Mouse (Mus musculus) heart, embryonic 16.5 days (tissue): Measurements from ENCODE around the gene Gpr153. TPM values are rescaled to one million over a fixed set of nuclear protein-coding genes. Genes with fewer than 3 reads are reported as not detected.

Experiments used
- ATAC-seq: fragments of 200-750 bp; cut with Nextera tagmentation; replicated peaks from 2 replicates; pipeline ENCODE4 v1.8.0; 2017; ENCODE audit warnings: moderate number of reproducible peaks; ENCODE audit not compliant: insufficient read depth, low FRiP score; ENCODE audit errors: extremely low read depth
- H3K27ac ChIP-seq: fragments of 300-500 bp; sonication (generic); 2 replicates; pipeline ENCODE4 v1.5.1; 2014; ENCODE audit warnings: mild to moderate bottlenecking, low read length, control low read depth, moderate library complexity
- H3K27me3 ChIP-seq: fragments of 300-500 bp; sonication (generic); 2 replicates; pipeline ENCODE4 v1.6.1; 2014; ENCODE audit warnings: low read length, mixed read lengths; ENCODE audit not compliant: control insufficient read depth, insufficient read depth
- H3K36me3 ChIP-seq: fragments of 300-500 bp; sonication (generic); 2 replicates; pipeline ENCODE4 v1.6.1; 2014; ENCODE audit not compliant: control insufficient read depth, insufficient read depth
- H3K4me1 ChIP-seq: fragments of 300-500 bp; sonication (generic); 2 replicates; pipeline ENCODE4 v1.6.1; 2014; ENCODE audit warnings: low read length, mixed read lengths; ENCODE audit not compliant: control insufficient read depth, insufficient read depth
- H3K4me2 ChIP-seq: fragments of 300-500 bp; sonication (generic); 2 replicates; pipeline ENCODE4 v1.6.1; 2014; ENCODE audit warnings: low read depth, mild to moderate bottlenecking, control low read depth, low read length
- H3K4me3 ChIP-seq: fragments of 300-500 bp; sonication (generic); 2 replicates; pipeline ENCODE4 v1.5.1; 2014; ENCODE audit warnings: mild to moderate bottlenecking, control low read depth, low read length
- H3K9ac ChIP-seq: fragments of 300-500 bp; sonication (generic); 2 replicates; pipeline ENCODE4 v1.6.1; 2014; ENCODE audit warnings: low read length, control low read depth
- H3K9me3 ChIP-seq: fragments of 300-500 bp; sonication (generic); replicated peaks from 2 replicates; pipeline ENCODE4 v1.6.1; 2016; ENCODE audit warnings: low read length; ENCODE audit not compliant: control insufficient read depth
- WGBS: fragments of 180-500 bp; shearing (Covaris S2); extraction: QIAGEN DNeasy Blood & Tissue Kit; methylation state at CpG from one replicate; pipeline ENCODE4 v1.1.7; 2014; 5-methylcytosine and 5-hydroxymethylcytosine counted together
- polyA plus RNA-seq: library from polyadenylated mRNA; unstranded; fragments of >200 nt; fragmentation: Nextera tagmentation; extraction: Ambion mirVana; gene quantifications from 2 replicates; pipeline ENCODE4 v1.2.1, GENCODE M21; 2015

Gene Gpr153
- polyA plus RNA-seq, 1 experiment from 2014 or later = 8.4 TPM

DNA sequence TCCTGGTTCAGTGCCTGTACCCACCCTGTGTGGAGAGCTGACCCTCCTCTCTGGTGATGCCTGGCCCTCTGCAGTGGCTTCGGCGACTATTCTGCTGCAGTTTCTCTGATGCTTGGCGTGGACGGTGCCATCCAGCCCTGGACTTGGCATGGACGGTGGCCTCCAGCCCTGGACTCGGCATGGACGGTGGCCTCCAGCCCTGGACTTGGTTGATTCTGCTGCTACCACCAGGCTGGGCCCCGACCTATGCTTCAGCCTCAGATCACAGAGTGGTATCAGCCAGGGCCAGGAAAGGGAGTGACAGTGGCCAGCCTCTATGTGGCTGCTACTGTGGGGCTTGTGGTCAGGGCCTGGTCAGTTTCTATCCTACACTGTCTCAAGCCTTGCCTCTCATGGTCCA is 30.1 kb upstream of the Gpr153 start:
- no peak overlapping the region for H3K4me2 ChIP-seq
- ATAC-seq = no peak
- no peak overlapping the region for H3K4me3 ChIP-seq
- peak overlapping the region; percentile 94 for H3K27ac ChIP-seq
- H3K9me3 ChIP-seq = no peaks in the 10 kb centered on the region
- WGBS = 85% methylated on average over 8 of the region's 8 CpGs
- H3K36me3 ChIP-seq = 0 out of 2 replicates have a peak, but pooled peaks cover 3% of the 10 kb centered on the region
- no peaks in the 10 kb centered on the region for H3K27me3 ChIP-seq
- peak overlapping the region; percentile 45; the same call in 1 of the 2 replicates for H3K9ac ChIP-seq
- peaks cover 52% of the 10 kb centered on the region for H3K4me1 ChIP-seq

DNA sequence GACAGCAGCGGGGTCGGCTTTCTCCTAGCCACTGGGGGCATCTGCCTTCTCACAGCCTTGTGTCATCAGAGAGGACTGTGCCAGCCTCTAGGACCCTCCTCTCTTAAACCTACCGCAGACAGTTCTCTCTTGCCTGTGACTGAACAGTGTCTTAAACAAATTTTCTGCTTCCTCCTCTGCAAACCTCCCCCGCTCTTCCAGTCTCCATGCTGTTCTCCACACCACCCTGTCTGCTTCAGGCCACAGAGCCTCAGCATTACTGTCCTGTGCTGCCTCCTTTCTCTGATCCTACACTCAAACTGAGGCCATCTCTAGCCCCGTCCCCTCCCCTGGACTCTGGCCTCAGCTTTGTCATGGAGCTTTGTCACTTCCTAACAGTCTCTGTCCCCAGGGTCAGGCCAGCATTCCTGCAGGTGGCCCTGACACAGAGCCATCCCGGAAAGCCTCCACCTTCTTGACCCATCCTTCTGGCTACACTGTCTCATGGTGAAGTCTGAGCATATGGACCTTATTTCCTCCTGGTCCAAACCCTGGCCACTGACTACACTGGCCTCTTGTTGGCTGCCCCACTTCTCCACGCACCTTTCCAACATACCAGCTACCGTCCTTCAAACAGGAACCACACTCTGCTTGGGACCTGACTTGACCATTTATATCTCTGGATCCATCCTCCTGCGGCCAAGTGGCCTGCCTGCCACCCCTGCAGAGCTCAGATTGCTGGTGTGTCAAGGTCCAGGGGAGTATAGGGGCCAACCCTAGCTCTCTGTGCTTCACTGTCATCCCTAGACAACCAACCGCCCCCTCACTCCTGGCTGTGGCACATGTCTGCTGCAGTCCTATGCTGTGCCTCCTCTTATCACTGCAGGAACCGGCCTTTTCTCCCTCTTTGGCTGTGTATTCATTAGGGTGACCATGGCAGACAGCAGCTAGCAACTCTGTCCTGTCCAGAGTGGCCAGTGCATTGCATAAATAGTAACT is 29.2 kb upstream of the Gpr153 start:
- WGBS = 63% methylated on average over 11 of the region's 11 CpGs
- peaks cover 51% of the 10 kb centered on the region for H3K4me1 ChIP-seq
- ATAC-seq = no peak
- H3K9ac ChIP-seq = peak overlapping the region; percentile 45
- H3K27me3 ChIP-seq = no peaks in the 10 kb centered on the region
- 0 out of 2 replicates have a peak, but pooled peaks cover 3% of the 10 kb centered on the region for H3K36me3 ChIP-seq
- peak overlapping the region; percentile 94 for H3K27ac ChIP-seq
- H3K4me3 ChIP-seq = no peak overlapping the region
- no peak overlapping the region for H3K4me2 ChIP-seq
- no peaks in the 10 kb centered on the region for H3K9me3 ChIP-seq

DNA sequence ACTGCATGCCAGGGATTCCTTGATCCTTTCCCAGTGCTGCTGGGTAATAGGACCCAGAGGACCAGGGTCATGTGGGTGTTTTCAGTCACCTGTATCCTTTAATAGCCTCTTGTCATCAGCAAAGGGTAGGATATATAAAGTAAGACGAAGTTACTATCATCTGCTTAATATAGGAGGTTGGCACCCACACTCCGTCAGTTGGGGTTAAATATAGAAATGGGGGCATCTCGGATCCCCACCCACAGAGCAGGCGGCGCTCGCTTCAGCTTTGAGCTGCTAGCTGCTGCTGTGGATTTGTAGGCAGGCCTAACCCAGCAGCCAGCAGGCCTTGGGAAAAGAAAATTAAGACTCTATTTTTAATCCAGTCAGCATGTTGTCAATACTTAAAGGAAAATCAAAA is 28.0 kb upstream of the Gpr153 start:
- no peaks in the 10 kb centered on the region for H3K9me3 ChIP-seq
- 0 out of 2 replicates have a peak, but pooled peaks cover 3% of the 10 kb centered on the region for H3K36me3 ChIP-seq
- H3K9ac ChIP-seq = peak overlapping the region; percentile 2
- no peaks in the 10 kb centered on the region for H3K27me3 ChIP-seq
- peaks cover 41% of the 10 kb centered on the region for H3K4me1 ChIP-seq
- no peak overlapping the region for H3K4me3 ChIP-seq
- peak; percentile 86 for ATAC-seq
- WGBS = 47% methylated on average over 6 of the region's 6 CpGs
- no peak overlapping the region for H3K4me2 ChIP-seq
- H3K27ac ChIP-seq = peak overlapping the region; percentile 94

DNA sequence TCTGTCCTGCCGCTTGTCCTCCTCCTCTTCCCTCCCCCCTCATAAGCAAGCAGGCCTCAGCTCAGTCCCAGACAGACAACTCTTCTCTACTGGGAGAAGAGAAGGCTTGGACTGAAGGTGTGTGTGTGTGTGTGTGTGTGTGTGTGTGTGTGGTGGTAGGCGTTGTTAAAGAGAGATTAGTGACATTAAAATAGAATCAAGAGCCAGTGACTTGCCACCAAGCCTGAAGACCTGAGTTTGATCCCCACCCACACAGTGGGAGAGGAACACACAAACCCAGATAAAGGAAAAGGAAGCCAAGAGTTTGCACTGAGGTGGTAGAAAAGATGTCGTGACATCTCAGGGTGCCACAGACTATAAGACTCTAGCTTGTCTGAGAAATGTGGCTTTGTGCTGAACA is 26.8 kb upstream of the Gpr153 start:
- no peak overlapping the region for H3K4me2 ChIP-seq
- peaks cover 41% of the 10 kb centered on the region for H3K4me1 ChIP-seq
- ATAC-seq = no peak
- no peaks in the 10 kb centered on the region for H3K9me3 ChIP-seq
- no peaks in the 10 kb centered on the region for H3K36me3 ChIP-seq
- H3K9ac ChIP-seq = peak overlapping the region; percentile 56
- no peaks in the 10 kb centered on the region for H3K27me3 ChIP-seq
- 38% methylated on average over 3 of the region's 3 CpGs for WGBS
- H3K27ac ChIP-seq = peak overlapping the region; percentile 94
- no peak overlapping the region for H3K4me3 ChIP-seq

DNA sequence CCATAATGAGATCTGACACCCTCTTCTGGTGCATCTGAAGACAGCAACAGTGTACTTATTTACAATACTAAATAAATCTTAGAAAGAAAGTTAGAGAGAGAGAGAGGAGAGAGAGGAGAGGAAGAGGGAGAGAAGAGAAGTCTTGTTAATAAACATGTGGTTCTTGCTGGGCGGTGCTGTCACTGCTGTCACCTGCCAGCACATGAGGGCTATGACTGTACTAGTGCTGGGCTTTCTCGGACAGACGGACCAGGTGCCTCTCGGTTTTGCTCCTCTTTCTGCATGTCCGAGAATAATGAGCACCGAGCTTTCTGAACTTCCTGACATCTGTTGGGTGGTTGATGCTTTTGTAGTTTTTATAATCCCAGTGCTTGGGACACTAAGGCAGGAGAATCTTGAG is 23.4 kb upstream of the Gpr153 start:
- no peak for ATAC-seq
- no peak overlapping the region for H3K4me2 ChIP-seq
- H3K36me3 ChIP-seq = no peaks in the 10 kb centered on the region
- no peaks in the 10 kb centered on the region for H3K9me3 ChIP-seq
- H3K27ac ChIP-seq = no peak overlapping the region
- no peaks in the 10 kb centered on the region for H3K27me3 ChIP-seq
- 89% methylated on average over 6 of the region's 6 CpGs for WGBS
- H3K4me3 ChIP-seq = no peak overlapping the region
- no peak overlapping the region for H3K9ac ChIP-seq
- H3K4me1 ChIP-seq = peaks cover 50% of the 10 kb centered on the region

DNA sequence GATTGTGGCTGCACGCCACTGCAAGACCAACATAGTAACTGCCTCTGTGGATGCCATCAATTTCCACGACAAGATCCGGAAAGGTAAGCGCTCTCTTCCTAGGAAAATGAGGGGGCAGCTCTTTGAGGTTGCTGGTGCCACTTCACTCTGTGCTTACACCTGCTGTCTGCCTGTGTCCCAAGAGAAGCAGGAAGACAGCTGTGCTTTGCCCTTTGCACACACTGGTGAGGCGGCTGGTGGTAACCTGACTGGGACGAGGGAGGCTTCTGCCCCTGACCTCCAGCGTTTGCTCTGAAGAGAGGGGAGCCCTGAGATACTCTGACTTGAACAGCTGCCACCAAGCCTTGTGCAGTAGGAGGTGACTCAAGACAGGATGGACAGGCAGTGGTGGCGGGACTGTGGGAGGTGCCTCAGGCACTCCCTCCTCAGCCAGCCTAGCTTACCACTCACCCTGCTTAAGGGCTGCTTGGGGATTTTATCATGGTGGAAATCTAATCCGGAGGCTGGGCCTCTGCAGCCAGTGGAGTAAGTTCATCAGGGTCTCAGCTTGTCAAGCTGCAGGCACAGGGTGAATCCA is 20.8 kb upstream of the Gpr153 start:
- Histone ChIP-seq H3K9me3 (no peaks in the 10 kb centered on the region), H3K4me3 (no peak overlapping the region), H3K9ac (peak overlapping the region; percentile 20; the same call in 1 of the 2 replicates), H3K36me3 (no peaks in the 10 kb centered on the region), H3K4me2 (no peak overlapping the region), H3K27ac (peak overlapping the region; percentile 64), H3K27me3 (no peaks in the 10 kb centered on the region), H3K4me1 (peaks cover 51% of the 10 kb centered on the region)
- ATAC-seq = no peak
- WGBS = 45% methylated on average over 9 of the region's 9 CpGs

DNA sequence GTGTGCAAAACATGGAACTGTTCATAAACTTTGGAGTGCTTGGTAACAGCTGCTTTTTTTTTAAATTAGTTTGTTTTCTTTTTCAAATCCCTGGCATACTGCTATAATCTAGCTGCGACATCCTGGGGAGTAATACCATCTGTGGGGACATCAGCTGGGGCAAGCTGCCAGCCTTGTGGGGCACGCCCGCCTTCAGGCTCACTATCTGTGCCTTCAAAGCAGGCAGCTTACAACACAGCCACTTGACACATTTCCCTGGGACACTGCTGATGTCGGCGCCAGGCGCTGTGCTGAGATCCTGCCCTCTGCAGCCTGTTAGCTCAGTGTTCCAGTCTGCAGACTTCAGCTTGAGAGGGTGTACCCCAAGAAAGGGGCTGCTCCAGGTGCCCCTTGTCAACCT is 17.0 kb upstream of the Gpr153 start:
- Histone ChIP-seq H3K4me3 (no peak overlapping the region), H3K9me3 (no peaks in the 10 kb centered on the region), H3K9ac (no peak overlapping the region), H3K36me3 (no peaks in the 10 kb centered on the region), H3K4me2 (no peak overlapping the region), H3K4me1 (peaks cover 71% of the 10 kb centered on the region), H3K27me3 (no peaks in the 10 kb centered on the region), H3K27ac (peak overlapping the region; percentile 72)
- peak; percentile 65 for ATAC-seq
- WGBS = 17% methylated on average over 6 of the region's 6 CpGs

DNA sequence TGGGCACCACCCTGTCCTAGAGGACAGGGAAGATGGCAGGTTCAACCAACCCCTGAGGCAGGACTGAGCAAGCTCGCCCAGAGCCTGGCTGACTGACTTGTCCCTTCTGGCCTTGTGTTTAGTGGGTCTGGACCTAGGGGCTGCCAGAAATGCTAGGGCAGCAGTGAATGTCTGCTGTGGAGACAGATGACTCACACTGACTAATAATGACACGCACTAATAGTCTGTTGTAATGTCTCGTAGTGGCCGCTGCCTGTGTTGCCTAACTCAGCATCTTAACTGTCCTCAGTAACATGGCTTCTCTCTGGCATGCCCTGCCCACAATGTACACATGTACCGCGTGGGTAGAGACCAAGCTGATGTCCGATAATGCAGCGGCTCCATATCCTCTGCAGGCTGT is 13.6 kb upstream of the Gpr153 start:
- no peak for ATAC-seq

DNA sequence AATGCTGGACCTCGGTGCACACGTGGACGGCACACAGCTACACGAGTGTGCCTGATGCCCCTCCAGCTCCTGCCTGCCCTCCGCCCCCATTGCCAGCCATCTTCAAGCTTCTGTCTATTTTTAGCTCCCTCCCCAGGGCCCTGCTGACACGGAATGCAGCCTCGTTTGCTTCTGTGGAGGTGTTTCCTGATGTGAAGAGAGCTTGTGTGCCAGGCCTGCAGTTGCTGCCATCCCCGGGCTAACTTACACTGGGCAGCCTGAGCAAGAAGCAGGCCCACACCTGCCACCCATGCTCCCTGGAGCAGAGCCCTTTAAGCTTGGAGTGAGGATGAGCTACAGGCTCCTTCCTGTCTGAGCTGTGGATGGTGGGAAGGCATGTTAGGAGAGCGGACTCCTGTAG is 11.8 kb upstream of the Gpr153 start:
- peak overlapping the region; percentile 62 for H3K9ac ChIP-seq
- H3K4me2 ChIP-seq = peak overlapping the region; percentile 48
- H3K36me3 ChIP-seq = no peaks in the 10 kb centered on the region
- peaks cover 67% of the 10 kb centered on the region for H3K4me1 ChIP-seq
- no peaks in the 10 kb centered on the region for H3K27me3 ChIP-seq
- H3K4me3 ChIP-seq = no peak overlapping the region
- no peaks in the 10 kb centered on the region for H3K9me3 ChIP-seq
- peak overlapping the region; percentile 95 for H3K27ac ChIP-seq
- peak; percentile 74 for ATAC-seq
- 22% methylated on average over 9 of the region's 9 CpGs for WGBS

More for the DNA sequence above, 13.6 kb upstream of the Gpr153 start:
- Histone ChIP-seq H3K4me2 (no peak overlapping the region), H3K9me3 (no peaks in the 10 kb centered on the region), H3K27ac (no peak overlapping the region), H3K9ac (no peak overlapping the region), H3K4me3 (no peak overlapping the region), H3K4me1 (peaks cover 71% of the 10 kb centered on the region), H3K27me3 (no peaks in the 10 kb centered on the region), H3K36me3 (no peaks in the 10 kb centered on the region)
- 89% methylated on average over 8 of the region's 8 CpGs for WGBS
